24 mouse cellular contexts compared by ENCODE assay signal in genomic region chr11:101184984-101185383, GRCm38 (mm10). TPM values are rescaled to one million over a fixed set of nuclear protein-coding genes. Genes with fewer than 3 reads are reported as not detected.
DNase-seq lines count a peak whose midpoint lies in the region; ATAC-seq lines count a peak whose summit lies in the region.
"Had no signal": no experiment of that assay in that cellular context is flagged by ENCODE, and none has a peak within 500 bp of the region (broad histone marks: within the 10 kb centered on the region; RNA-seq: fewer than 3 reads in every experiment).

No protein-coding gene starts in this region.

- H3K4me3 ChIP-seq in hindbrain, embryonic 10.5 days, result no peak overlapping the region
- no peak overlapping the region for H3K4me3 ChIP-seq in hindbrain, embryonic 13.5 days
- H3K4me3 ChIP-seq: forebrain, embryonic 10.5 days; gastrocnemius, adult 2 months; heart, adult 2 months; heart, embryonic 10.5 days; hindbrain, embryonic 15.5 days had no signal

- peak; percentile 32 for DNase-seq in cerebellum, adult 11 months
- no peak for DNase-seq in cerebellum, postnatal 4 days (ENCODE audit: low spot score in 2 of 2)
- peak; percentile 20 to 22 for DNase-seq in cerebellum, postnatal 10 days
- DNase-seq in cerebellum, adult 11-12 months, result no peak
- no peak for DNase-seq in hindbrain, embryonic 10.5 days (ENCODE audit: low spot score)
- DNase-seq in testis, postnatal 14 days (ENCODE audit: low spot score), result peak; percentile 4
- DNase-seq in testis, postnatal 10 days (ENCODE audit: low spot score), result no peak
- DNase-seq: adrenal gland, postnatal 10 days; adrenal gland, postnatal 36 days; forebrain, postnatal 0 days; gastrocnemius, adult 2 months; gastrocnemius, postnatal 14 days; heart, adult 2 months; kidney, adult 2 months had no signal

- H3K9me3 ChIP-seq in hindbrain, embryonic 10.5 days, result no peaks in the 10 kb centered on the region
- no peaks in the 10 kb centered on the region for H3K9me3 ChIP-seq in hindbrain, embryonic 13.5 days
- H3K9me3 ChIP-seq: forebrain, embryonic 10.5 days; G1E; heart, embryonic 10.5 days; hindbrain, embryonic 15.5 days had no signal

- no peak overlapping the region for H3K9ac ChIP-seq in hindbrain, embryonic 13.5 days
- H3K9ac ChIP-seq: forebrain, postnatal 0 days; hindbrain, embryonic 15.5 days had no signal

- no peaks in the 10 kb centered on the region for H3K36me3 ChIP-seq in hindbrain, embryonic 10.5 days
- H3K36me3 ChIP-seq in hindbrain, embryonic 13.5 days, result peaks cover 24% of the 10 kb centered on the region
- H3K36me3 ChIP-seq: forebrain, embryonic 10.5 days had no signal

- peaks cover 35% of the 10 kb centered on the region for H3K4me1 ChIP-seq in hindbrain, embryonic 10.5 days (replicated peaks)
- peaks cover 19% of the 10 kb centered on the region for H3K4me1 ChIP-seq in hindbrain, embryonic 13.5 days (replicated peaks)

- ATAC-seq in hindbrain, embryonic 13.5 days (ENCODE audit: low FRiP score), result no peak
- ATAC-seq: forebrain, embryonic 14.5 days; forebrain, postnatal 0 days; intestine, postnatal 0 days; Patski had no signal

- 89% methylated on average over 12 of the region's 12 CpGs for WGBS in hindbrain, embryonic 10.5 days
- WGBS in hindbrain, embryonic 13.5 days, result 96% methylated on average over 12 of the region's 12 CpGs

- H3K27me3 ChIP-seq in hindbrain, embryonic 10.5 days (ENCODE audit: insufficient read depth, poor library complexity, severe bottlenecking), result peaks cover 25% of the 10 kb centered on the region
- H3K27me3 ChIP-seq in hindbrain, embryonic 13.5 days, result peaks cover 10% of the 10 kb centered on the region; the same call in 1 of the 2 replicates
- H3K27me3 ChIP-seq: hindbrain, embryonic 15.5 days; Patski had no signal

- no peak overlapping the region for H3K4me2 ChIP-seq in hindbrain, embryonic 13.5 days
- H3K4me2 ChIP-seq: hindbrain, embryonic 15.5 days had no signal

- H3K27ac ChIP-seq in hindbrain, embryonic 10.5 days, result 0 out of 2 replicates have a peak overlapping the region, but pooled peaks have one; percentile 35
- no peak overlapping the region for H3K27ac ChIP-seq in hindbrain, embryonic 13.5 days
- H3K27ac ChIP-seq: forebrain, embryonic 10.5 days; gastrocnemius, adult 2 months; heart, adult 2 months; heart, embryonic 10.5 days; hindbrain, embryonic 15.5 days had no signal

RNA-seq across cellular contexts. Expression of gene Ccr10, which starts 9.7 kb away (rescaled TPM):
- 0.15 and 0.20 TPM in 2 replicates for polyA plus RNA-seq in hindbrain, embryonic 10.5 days (2016; fragmentation: Nextera tagmentation; extraction: Ambion mirVana)
- 0.13 and 0.18 TPM in 2 replicates for polyA plus RNA-seq in hindbrain, embryonic 13.5 days (2015; fragmentation: Nextera tagmentation; extraction: Ambion mirVana)
- polyA plus RNA-seq: embryonic facial prominence, embryonic 14.5 days; forebrain, embryonic 10.5 days; G1E; heart, embryonic 14.5 days had no signal

RNA-seq across cellular contexts. Expression of gene Plekhh3, which starts 13.8 kb away (rescaled TPM):
- 5.8 and 11.8 TPM in 2 replicates for polyA plus RNA-seq in hindbrain, embryonic 10.5 days (2016; fragmentation: Nextera tagmentation; extraction: Ambion mirVana)
- 8.7 and 10.2 TPM in 2 replicates for polyA plus RNA-seq in hindbrain, embryonic 13.5 days (2015; fragmentation: Nextera tagmentation; extraction: Ambion mirVana)

RNA-seq across cellular contexts. Expression of gene Cntnap1, which starts 14.7 kb away (rescaled TPM):
- polyA plus RNA-seq in hindbrain, embryonic 10.5 days (2016; fragmentation: Nextera tagmentation; extraction: Ambion mirVana), result 0.29 and 0.71 TPM in 2 replicates
- 2.6 and 2.8 TPM in 2 replicates for polyA plus RNA-seq in hindbrain, embryonic 13.5 days (2015; fragmentation: Nextera tagmentation; extraction: Ambion mirVana)

RNA-seq across cellular contexts. Expression of gene Tubg2, which starts 29.3 kb away (rescaled TPM):
- 2.8 and 4.8 TPM in 2 replicates for polyA plus RNA-seq in hindbrain, embryonic 10.5 days (2016; fragmentation: Nextera tagmentation; extraction: Ambion mirVana)
- 34.6 and 38.2 TPM in 2 replicates for polyA plus RNA-seq in hindbrain, embryonic 13.5 days (2015; fragmentation: Nextera tagmentation; extraction: Ambion mirVana)
- polyA plus RNA-seq: G1E had no signal

RNA-seq across cellular contexts. Expression of gene Ezh1, which starts 41.3 kb away (rescaled TPM):
- polyA plus RNA-seq in hindbrain, embryonic 10.5 days (2016; fragmentation: Nextera tagmentation; extraction: Ambion mirVana), result 13.1 TPM in 2 replicates
- 20.4 and 20.7 TPM in 2 replicates for polyA plus RNA-seq in hindbrain, embryonic 13.5 days (2015; fragmentation: Nextera tagmentation; extraction: Ambion mirVana)

Comparison
In these comparisons a context has a peak if more than half of its experiments do, and no peak if none do; other contexts are left out.
1. DNase-seq: peak in cerebellum, adult 11 months (single experiment), cerebellum, postnatal 10 days (2 of 2) and testis, postnatal 14 days (single experiment); none in cerebellum, postnatal 4 days (0 of 2), cerebellum, adult 11-12 months (single experiment), hindbrain, embryonic 10.5 days (single experiment) and testis, postnatal 10 days (single experiment).